Mouse (Mus musculus) stomach, postnatal 0 days (tissue): ENCODE results near the gene Me3.

Experiments used
- CTCF ChIP-seq: IDR thresholded peaks from 2 replicates; pipeline ENCODE4 v1.5.1; 2016; ENCODE audit warnings: antibody characterized with exemption, low read depth, mild to moderate bottlenecking, moderate library complexity
- EP300 ChIP-seq: optimal IDR thresholded peaks from 2 replicates; pipeline ENCODE3; 2016; ENCODE audit warnings: antibody characterized with exemption

DNA sequence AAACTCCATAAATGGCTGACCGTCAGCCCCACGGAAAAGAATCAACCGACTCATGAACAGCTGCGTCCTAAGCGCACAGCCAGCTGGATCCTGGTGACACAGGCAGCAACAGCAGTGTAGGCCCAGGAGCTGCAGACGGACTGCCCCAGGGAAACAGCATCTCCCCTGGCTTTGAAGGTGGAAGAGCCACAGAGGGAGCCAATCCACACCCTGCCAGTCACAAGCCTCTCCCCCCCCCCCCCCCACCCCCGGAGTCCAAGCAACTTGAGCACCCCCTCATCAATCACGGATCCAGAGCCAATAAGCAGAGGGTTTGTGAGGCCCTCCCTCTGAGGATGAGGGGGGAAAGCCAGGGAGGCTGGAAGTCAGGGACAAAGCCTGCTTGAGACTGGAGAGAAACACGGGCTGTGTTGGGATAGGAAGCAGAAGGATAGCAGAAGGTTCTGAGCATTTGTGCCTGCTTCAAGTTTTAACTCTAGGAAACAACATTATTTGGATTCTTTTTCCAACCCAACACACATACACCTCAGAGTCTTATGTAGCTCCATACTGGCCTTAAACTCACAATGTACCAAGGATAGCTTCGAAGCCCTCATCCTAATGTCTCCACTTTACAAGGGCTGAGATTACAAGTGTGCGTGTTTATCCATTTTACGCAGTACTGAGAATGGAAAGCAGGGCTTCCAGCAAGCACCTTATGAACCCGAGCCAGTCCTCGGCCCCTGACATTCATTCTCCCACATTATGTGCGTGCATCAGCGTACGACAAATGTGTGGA, 224.4 kb downstream of the Me3 start:
- TF ChIP-seq CTCF: no peak
- TF ChIP-seq EP300: no peak
